8 mouse cellular contexts compared by ENCODE assay signal in genomic region chr9:64022562-64023366, GRCm38 (mm10). TPM values are rescaled to one million over a fixed set of nuclear protein-coding genes. Genes with fewer than 3 reads are reported as not detected.
A peak's percentile ranks its signal among the peaks of the same experiment; 100 is the strongest.
DNase-seq lines count a peak whose midpoint lies in the region; ATAC-seq and TF ChIP-seq lines count a peak whose summit lies in the region.

No protein-coding gene starts in this region.

- no peaks in the 10 kb centered on the region for H3K27me3 ChIP-seq in embryonic facial prominence, embryonic 15.5 days
- H3K27me3 ChIP-seq in limb, embryonic 14.5 days (ENCODE audit: control insufficient read depth, insufficient read depth, low read length), result no peaks in the 10 kb centered on the region
- H3K27me3 ChIP-seq in midbrain, embryonic 16.5 days (ENCODE audit: control insufficient read depth, insufficient read depth, low read depth, low read length), result peaks cover 22% of the 10 kb centered on the region

- no peaks in the 10 kb centered on the region for H3K36me3 ChIP-seq in embryonic facial prominence, embryonic 15.5 days
- H3K36me3 ChIP-seq in limb, embryonic 14.5 days (ENCODE audit: control insufficient read depth, insufficient read depth, low read length), result no peaks in the 10 kb centered on the region
- no peaks in the 10 kb centered on the region for H3K36me3 ChIP-seq in midbrain, embryonic 16.5 days (ENCODE audit: control insufficient read depth, insufficient read depth, low read length)

- H3K27ac ChIP-seq in embryonic facial prominence, embryonic 15.5 days (replicated peaks), result peak overlapping the region; percentile 97
- peak overlapping the region; percentile 95 for H3K27ac ChIP-seq in limb, embryonic 14.5 days (replicated peaks; ENCODE audit: low read depth, low read length)
- no peak overlapping the region for H3K27ac ChIP-seq in midbrain, embryonic 16.5 days (ENCODE audit: low read length)

- peak; percentile 81 for ATAC-seq in embryonic facial prominence, embryonic 15.5 days (ENCODE audit: insufficient number of reproducible peaks, low FRiP score, low TSS enrichment, low read depth)
- ATAC-seq in limb, embryonic 14.5 days (ENCODE audit: low FRiP score, low read depth), result peak; percentile 79
- 0 out of 2 replicates have a peak, but pooled peaks have one; percentile 18 for ATAC-seq in midbrain, embryonic 16.5 days

- peak overlapping the region; percentile 74 for H3K4me3 ChIP-seq in embryonic facial prominence, embryonic 15.5 days (replicated peaks)
- peak overlapping the region; percentile 94 for H3K4me3 ChIP-seq in limb, embryonic 14.5 days (replicated peaks; ENCODE audit: low read length)
- peak overlapping the region; percentile 48 for H3K4me3 ChIP-seq in midbrain, embryonic 16.5 days (ENCODE audit: low read depth, low read length)

- no peak for TF ChIP-seq POLR2A in limb, embryonic 14.5 days (IDR thresholded peaks at IDR 0.05; ENCODE audit: borderline replicate concordance, extremely low read depth, insufficient read depth, insufficient read length)

- H3K4me2 ChIP-seq in embryonic facial prominence, embryonic 15.5 days (replicated peaks), result peak overlapping the region; percentile 88
- H3K4me2 ChIP-seq in limb, embryonic 14.5 days (replicated peaks; ENCODE audit: low read depth, low read length, severe bottlenecking), result peak overlapping the region; percentile 72
- H3K4me2 ChIP-seq in midbrain, embryonic 16.5 days (ENCODE audit: low read length), result peak overlapping the region; percentile 91

- peaks cover 31% of the 10 kb centered on the region for H3K4me1 ChIP-seq in embryonic facial prominence, embryonic 15.5 days
- H3K4me1 ChIP-seq in limb, embryonic 14.5 days (ENCODE audit: control insufficient read depth, insufficient read depth, low read length), result peaks cover 13% of the 10 kb centered on the region
- H3K4me1 ChIP-seq in midbrain, embryonic 16.5 days (ENCODE audit: control insufficient read depth, insufficient read depth, low read length), result peaks cover 30% of the 10 kb centered on the region

- H3K9ac ChIP-seq in embryonic facial prominence, embryonic 15.5 days, result peak overlapping the region; percentile 29
- peak overlapping the region; percentile 98; the same call in 1 of the 2 replicates for H3K9ac ChIP-seq in limb, embryonic 14.5 days (ENCODE audit: low read depth, low read length, severe bottlenecking)
- no peak overlapping the region; the same call in 1 of the 2 replicates for H3K9ac ChIP-seq in midbrain, embryonic 16.5 days (ENCODE audit: low read depth, low read length)

- peak; percentile 90 for DNase-seq in A20 (ENCODE audit: low read depth, low spot score)
- peak; percentile 96 for DNase-seq in adrenal gland, postnatal 4 days (ENCODE audit: low spot score in 2 of 2)
- peak; percentile 96 to 97 for DNase-seq in heart, adult 9 months (ENCODE audit: low spot score in 2 of 2)
- peak; percentile 98 for DNase-seq in kidney, adult 9 months
- peak; percentile 98 for DNase-seq in limb, embryonic 14.5 days (ENCODE audit: low spot score)
- DNase-seq in spleen, postnatal 10 days (ENCODE audit: low spot score in 2 of 2), result peak; percentile 77 to 92

- under 1% methylated on average over 51 of the region's 54 CpGs for WGBS in embryonic facial prominence, embryonic 15.5 days
- WGBS in limb, embryonic 14.5 days, result 0% methylated on average over 43 of the region's 54 CpGs
- under 1% methylated on average over 44 of the region's 54 CpGs for WGBS in midbrain, embryonic 16.5 days

- no peaks in the 10 kb centered on the region for H3K9me3 ChIP-seq in embryonic facial prominence, embryonic 15.5 days (replicated peaks)
- H3K9me3 ChIP-seq in limb, embryonic 14.5 days (ENCODE audit: control insufficient read depth, low read length), result no peaks in the 10 kb centered on the region
- no peaks in the 10 kb centered on the region for H3K9me3 ChIP-seq in midbrain, embryonic 16.5 days (replicated peaks; ENCODE audit: control insufficient read depth, low read length, poor library complexity, severe bottlenecking)

RNA-seq across cellular contexts. Expression of gene Smad6, which starts 0.9 kb away (rescaled TPM):
- 10 to 100 TPM; 28.8 to 32.9 TPM for total RNA-seq in adrenal gland, postnatal 4 days (2021)
- polyA plus RNA-seq in embryonic facial prominence, embryonic 15.5 days (2015; fragmentation: Nextera tagmentation; extraction: Ambion mirVana), result 12.8 and 15.5 TPM in 2 replicates
- 23.5 and 43.1 TPM in 2 replicates for polyA plus RNA-seq in limb, embryonic 14.5 days (2012; rRNA removed)
- polyA plus RNA-seq in limb, embryonic 14.5 days (2014; fragmentation: Nextera tagmentation; extraction: Ambion mirVana), result 12.0 and 14.7 TPM in 2 replicates
- polyA plus RNA-seq in midbrain, embryonic 16.5 days (2015; fragmentation: Nextera tagmentation; extraction: Ambion mirVana), result 0.99 and 1.0 TPM in 2 replicates

Comparison
In these comparisons a context has a peak if more than half of its experiments do, and no peak if none do; other contexts are left out.
1. ATAC-seq: peak in every context shown above with its lines; median percentile 81 in embryonic facial prominence, embryonic 15.5 days; 79 in limb, embryonic 14.5 days; 18 in midbrain, embryonic 16.5 days.